Mouse (Mus musculus) cortical plate, adult 2 months (tissue): Measurements from ENCODE around the gene Vill.

Experiments used
- CTCF ChIP-seq: fragments of 200-500 bp; IDR thresholded peaks from 2 replicates; pipeline ENCODE4 v1.5.1; 2011; ENCODE audit warnings: mild to moderate bottlenecking, control low read depth, low read length; ENCODE audit not compliant: insufficient read depth; ENCODE audit errors: extremely low read depth
- POLR2A ChIP-seq: fragments of 200-500 bp; IDR thresholded peaks from 2 replicates; pipeline ENCODE4 v1.6.1; 2011; ENCODE audit warnings: mild to moderate bottlenecking, low read length, control low read depth; ENCODE audit not compliant: insufficient read depth; ENCODE audit errors: extremely low read depth

DNA sequence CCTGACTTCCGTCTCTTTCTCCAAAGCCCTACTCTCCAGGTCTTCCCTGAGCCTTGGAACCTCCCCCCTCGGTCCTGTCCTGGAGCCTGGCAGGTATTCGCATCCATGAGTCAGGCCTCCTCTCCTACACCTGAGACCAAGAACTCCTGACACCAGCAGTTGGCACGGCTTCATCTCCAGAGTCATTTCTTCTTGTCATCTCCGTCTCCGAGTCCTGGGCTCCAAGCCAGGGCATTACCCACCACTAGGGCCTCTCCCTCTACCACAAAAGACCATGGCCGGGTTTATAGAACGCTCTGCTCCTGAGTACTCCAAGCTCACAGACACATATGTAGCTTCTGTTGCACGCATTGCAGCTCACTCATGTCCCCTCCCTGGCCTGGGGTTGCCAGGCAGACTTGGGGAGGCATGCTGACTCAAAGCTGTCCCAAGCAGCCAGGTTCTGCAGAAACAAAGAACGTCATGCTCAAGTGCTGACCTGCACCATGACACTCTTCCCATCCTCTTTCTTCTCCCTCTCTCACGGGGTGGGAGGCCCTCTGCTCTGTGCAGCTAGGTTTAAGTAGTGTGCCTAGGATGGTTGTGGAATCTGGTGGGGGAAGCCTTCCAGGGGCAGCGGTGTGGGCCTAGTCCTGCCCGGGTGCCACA lies 42.0 kb downstream of the Vill start:
- TF ChIP-seq POLR2A (no peak), CTCF (no peak)
